Mouse (Mus musculus) lung, postnatal 4 days (tissue): Measurements from ENCODE around the gene Lmx1b.

ENCODE experiments used
- DNase-seq, 2 experiments: peaks; one replicate each; pipeline ENCODE4 v3.0.0; 2021

The Lmx1b gene

GRCm38 (mm10) chr2:33630081-33631021 lies 10.0 kb downstream of the Lmx1b start:
- no peak for DNase-seq

GRCm38 (mm10) chr2:33629641-33630040 lies 10.7 kb downstream of the Lmx1b start:
- DNase-seq: no peak

GRCm38 (mm10) chr2:33628791-33629190 lies 11.5 kb downstream of the Lmx1b start:
- DNase-seq: no peak

GRCm38 (mm10) chr2:33627058-33627375 lies 13.3 kb downstream of the Lmx1b start:
- DNase-seq: no peak

- no peak for DNase-seq
Observed at GRCm38 (mm10) chr2:33626262-33627057, 13.9 kb downstream of the Lmx1b start.

- DNase-seq: no peak
Observed at GRCm38 (mm10) chr2:33617670-33618069, 22.6 kb downstream of the Lmx1b start.

GRCm38 (mm10) chr2:33616411-33616843 lies 23.9 kb downstream of the Lmx1b start:
- no peak for DNase-seq

GRCm38 (mm10) chr2:33615843-33616344 lies 24.4 kb downstream of the Lmx1b start:
- no peak for DNase-seq

- no peak for DNase-seq
Observed at GRCm38 (mm10) chr2:33605487-33606256, 34.6 kb downstream of the Lmx1b start.

- no peak for DNase-seq
Observed at GRCm38 (mm10) chr2:33604846-33605486, 35.3 kb downstream of the Lmx1b start.

- no peak for DNase-seq
Observed at GRCm38 (mm10) chr2:33600520-33600919, 39.8 kb downstream of the Lmx1b start.

- DNase-seq: no peak
Observed at GRCm38 (mm10) chr2:33597384-33597783, 42.9 kb downstream of the Lmx1b start.

GRCm38 (mm10) chr2:33595085-33595423 lies 45.3 kb downstream of the Lmx1b start:
- DNase-seq: no peak

- no peak for DNase-seq
Observed at GRCm38 (mm10) chr2:33594181-33595084, 45.9 kb downstream of the Lmx1b start.

GRCm38 (mm10) chr2:33592931-33593555 lies 47.3 kb downstream of the Lmx1b start:
- no peak for DNase-seq

GRCm38 (mm10) chr2:33589280-33589679 lies 51.0 kb downstream of the Lmx1b start:
- DNase-seq: no peak

- peak in 1 of 2 experiments; percentile 61 for DNase-seq
Observed at GRCm38 (mm10) chr2:33584937-33585910, 55.1 kb downstream of the Lmx1b start.

- no peak for DNase-seq
Observed at GRCm38 (mm10) chr2:33583761-33584160, 56.5 kb downstream of the Lmx1b start.

- DNase-seq: no peak
Observed at GRCm38 (mm10) chr2:33583317-33583716, 57.0 kb downstream of the Lmx1b start.
